Mouse (Mus musculus) 416B (cell line): Measurements from ENCODE around the gene Lig3.

Experiments used
- DNase-seq: peaks from one replicate; pipeline ENCODE4 v3.0.0; 2011; ENCODE audit warnings: low read depth

The Lig3 gene

GRCm38 (mm10) chr11:82780983-82781903 lies at the start of gene Lig3:
Gene Lig3 (plus strand): TSS chr11:82781108.
- DNase-seq = peak; percentile 93

DNA sequence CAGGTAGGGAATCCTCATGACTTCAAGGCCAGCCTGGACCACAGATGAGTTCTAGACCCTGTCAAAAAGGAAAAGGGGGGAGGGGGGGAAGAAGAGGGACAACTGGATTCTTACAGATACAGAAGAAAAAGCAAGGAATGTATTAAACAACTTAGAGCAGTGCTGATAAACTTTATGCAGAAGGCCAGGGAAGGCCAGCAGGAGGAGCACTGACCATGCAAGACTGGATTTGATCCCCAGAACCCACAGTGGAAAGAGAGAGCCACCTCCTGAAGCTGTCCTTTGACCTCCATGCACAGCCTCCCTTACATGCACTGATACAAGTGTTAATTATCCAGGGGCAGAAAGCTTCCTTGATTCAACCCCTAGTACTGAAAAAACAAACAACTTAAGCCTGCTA lies 46.7 kb upstream of the Lig3 start:
- DNase-seq = peak; percentile 33

- peak; percentile 39 for DNase-seq
These were observed 41.9 kb upstream of the Lig3 start for GRCm38 (mm10) chr11:82739006-82739405.

DNA sequence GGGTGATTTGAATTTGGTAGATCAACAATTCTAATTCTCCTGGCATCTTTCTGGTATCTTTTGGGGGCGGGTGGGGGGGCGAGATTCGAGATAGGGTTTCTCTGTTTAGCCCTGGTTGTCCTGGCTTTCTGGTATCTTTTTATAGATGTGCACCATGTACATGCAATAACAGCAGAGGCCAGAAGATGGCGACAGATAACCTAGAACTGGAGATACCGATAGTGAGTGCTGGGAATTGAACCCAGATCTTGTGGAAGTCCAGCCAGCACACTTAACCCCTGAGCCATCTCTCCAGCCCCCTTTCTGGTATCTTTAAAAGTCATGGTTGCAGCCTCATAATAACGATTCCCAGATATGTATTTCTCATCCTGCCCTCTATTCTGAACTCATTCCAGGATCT lies 34.8 kb upstream of the Lig3 start:
- DNase-seq = peak; percentile 80

GRCm38 (mm10) chr11:82746857-82747366 lies 34.0 kb upstream of the Lig3 start:
- DNase-seq = peak; percentile 91

GRCm38 (mm10) chr11:82752349-82753115 lies 28.4 kb upstream of the Lig3 start:
- DNase-seq = peak; percentile 58

DNA sequence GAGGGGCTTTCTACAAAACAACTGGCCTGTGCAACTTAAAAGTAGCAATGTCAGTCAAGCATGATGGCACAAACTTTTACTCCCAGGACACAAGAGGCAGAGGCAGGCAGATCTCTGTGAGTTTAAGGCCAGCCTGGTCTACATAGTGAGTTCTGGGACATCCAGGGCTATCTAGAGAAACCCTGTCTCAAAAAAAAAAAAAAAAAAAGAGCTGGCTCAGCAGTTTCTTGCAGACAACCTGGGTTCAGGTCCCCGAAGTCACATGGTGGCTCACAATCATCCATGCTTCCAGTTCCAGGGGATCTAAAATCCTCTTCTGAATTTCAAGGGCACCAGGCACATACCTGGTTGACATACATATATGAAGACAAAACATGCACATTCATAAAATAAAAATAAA lies 25.0 kb upstream of the Lig3 start:
- no peak for DNase-seq

- DNase-seq = no peak
These were observed 18.6 kb upstream of the Lig3 start for GRCm38 (mm10) chr11:82762286-82762829.

DNA sequence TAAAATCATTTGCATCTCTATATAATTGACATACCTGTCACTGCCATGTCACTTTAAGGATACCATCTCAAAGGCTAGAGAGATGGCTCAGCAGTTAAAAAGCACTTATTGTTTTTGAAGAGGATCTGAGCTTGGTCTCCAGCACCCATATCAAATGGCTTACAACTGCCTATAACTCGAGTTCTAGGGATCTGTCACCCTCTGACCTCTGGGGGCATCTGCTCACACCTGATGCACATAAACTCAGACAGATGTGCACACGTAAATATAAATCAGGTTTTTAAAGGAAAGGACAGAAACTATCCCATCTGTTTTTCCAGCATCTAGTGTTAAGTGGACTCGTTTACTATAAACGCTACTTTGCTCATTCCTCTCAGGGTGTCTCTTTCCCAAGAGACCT lies 17.6 kb upstream of the Lig3 start:
- peak; percentile 36 for DNase-seq

DNA sequence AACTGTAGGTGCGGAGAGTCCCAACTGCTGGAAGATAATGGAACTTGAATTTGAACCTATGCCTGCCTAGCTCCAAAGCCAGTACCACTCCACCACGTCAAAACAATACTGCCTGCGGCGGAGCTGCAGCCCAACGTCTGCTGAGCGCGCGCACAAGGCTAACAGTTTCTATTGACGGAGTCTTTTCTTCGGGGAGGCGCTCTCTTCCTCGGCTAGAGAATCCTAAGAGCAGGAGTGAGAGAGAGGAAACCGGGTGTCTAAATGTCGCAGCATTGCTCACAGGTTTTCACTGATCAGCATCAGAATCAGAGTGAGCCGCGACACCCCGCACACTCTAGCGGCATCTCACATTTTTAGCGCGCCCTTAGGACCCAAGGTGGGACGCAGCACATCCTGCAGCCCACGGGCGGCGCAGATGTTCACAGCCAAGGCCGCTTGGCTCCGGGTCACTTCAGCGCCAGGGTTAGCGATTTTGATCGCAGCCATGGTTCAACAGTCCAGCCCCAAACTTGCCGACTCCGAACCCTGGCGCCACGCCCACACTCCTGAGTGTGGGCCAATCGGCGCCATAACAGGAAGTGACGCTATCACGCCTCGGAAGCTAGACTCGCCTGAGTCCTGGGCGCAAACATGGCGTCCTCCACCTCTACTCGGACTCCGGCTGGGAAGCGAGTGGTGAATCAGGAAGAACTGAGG lies 17.0 kb upstream of the Lig3 start, which contains the start of the genes Cct6b and Zfp830:
Gene Cct6b (minus strand): TSS at position 580 of the 696 bp plus-strand sequence.
Gene Zfp830 (plus strand): TSS at position 604 of the 696 bp plus-strand sequence.
- DNase-seq = peak; percentile 96

DNA sequence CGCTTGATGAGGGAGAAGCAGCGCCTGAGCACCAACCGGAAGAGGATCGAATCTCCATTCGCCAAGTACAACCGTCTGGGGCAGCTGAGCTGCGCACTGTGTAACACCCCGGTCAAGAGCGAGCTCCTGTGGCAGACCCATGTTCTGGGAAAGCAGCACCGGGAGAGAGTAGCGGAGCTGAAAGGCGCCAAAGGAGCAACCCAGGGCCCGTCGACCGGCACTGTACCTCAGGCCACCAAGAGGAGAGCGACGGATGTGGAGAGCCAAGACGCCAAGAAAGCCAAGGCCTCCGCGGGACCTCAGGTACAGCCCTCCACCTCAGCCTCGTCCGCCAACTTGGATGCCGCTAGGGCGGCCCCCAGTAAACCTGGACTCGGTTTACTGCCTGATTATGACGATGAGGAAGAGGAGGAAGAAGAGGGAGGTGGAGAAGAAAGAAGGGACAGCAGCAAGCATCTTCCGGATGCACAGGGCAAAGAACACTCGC lies 16.4 kb upstream of the Lig3 start:
- no peak for DNase-seq

DNA sequence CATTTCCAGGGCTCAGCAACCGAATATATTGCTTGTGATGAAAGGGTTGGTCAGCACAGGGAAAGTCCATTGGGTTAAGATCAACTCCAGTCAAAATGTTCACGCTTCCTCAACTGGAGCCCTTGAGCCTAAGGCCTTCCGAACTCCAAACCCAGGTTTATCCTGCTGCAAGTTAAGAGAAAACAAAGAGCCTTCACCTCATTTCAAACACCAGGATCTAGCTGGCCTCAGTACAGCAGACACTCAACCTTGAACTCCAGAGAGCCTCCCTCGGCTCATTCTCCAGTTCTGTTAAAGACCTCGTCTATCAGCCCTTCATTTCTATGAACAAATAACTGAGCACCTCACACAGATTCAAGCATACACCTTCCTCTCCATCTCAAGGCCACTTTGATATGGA lies 774 bp upstream of the Lig3 start:
- DNase-seq = peak; percentile 32

DNA sequence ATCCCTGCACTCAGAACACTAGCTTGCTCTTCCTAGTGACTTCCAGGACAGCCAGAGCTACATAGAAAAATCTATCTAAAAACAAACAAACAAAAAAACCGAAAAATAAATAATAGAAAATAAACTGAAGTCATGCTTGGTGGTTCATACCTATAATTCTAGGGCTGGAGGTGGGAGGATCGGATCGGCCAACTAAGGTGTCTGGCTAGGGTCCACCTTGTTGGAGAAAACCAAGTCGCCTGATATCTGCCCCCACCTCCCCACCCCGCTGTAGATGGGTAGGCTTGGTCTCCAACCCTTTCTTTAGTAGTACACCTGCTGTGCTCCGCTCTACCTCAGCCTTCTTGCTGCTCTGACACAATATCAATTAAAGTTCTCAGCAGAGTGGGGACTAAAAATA lies 1.3 kb downstream of the Lig3 start:
- DNase-seq = no peak

DNA sequence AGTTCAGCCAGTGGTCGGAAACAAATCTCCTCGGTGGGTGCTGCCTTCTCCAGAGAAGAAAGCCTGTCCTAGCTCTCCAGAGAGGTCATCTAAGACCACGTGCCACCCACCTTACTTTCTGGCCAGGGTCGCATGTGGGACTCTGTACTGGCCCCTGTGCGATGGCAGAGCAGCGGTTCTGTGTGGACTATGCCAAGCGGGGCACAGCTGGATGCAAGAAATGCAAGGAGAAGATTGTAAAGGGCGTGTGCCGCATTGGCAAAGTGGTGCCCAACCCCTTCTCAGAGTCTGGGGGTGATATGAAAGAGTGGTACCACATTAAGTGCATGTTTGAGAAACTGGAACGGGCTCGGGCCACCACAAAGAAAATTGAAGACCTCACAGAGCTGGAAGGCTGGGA lies 2.5 kb downstream of the Lig3 start:
- DNase-seq = no peak

DNA sequence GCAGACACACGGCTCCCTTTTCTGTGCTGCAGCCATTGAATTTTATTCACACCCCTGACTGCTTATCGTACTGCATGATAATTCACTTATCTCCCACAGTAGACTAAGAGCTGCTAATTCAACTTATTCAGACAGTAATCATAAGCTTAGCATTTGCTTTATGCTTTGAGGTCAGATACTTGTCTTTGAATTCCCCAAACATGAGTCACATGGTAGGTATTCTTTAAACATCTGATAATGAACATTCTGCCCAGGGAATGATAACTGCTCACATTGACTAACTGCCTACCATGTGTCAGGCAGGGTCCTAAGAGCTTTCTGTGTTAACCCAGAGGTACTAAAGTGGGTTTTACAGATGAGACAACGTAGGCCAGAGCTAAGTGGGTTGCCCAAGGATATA lies 25.7 kb downstream of the Lig3 start:
- DNase-seq = peak; percentile 9

- peak; percentile 14 for DNase-seq
These were observed 26.5 kb downstream of the Lig3 start for GRCm38 (mm10) chr11:82807370-82807769.

- no peak for DNase-seq
These were observed 27.6 kb downstream of the Lig3 start for GRCm38 (mm10) chr11:82808485-82808884.

GRCm38 (mm10) chr11:82819350-82819749 lies 38.4 kb downstream of the Lig3 start:
- peak; percentile 88 for DNase-seq

DNA sequence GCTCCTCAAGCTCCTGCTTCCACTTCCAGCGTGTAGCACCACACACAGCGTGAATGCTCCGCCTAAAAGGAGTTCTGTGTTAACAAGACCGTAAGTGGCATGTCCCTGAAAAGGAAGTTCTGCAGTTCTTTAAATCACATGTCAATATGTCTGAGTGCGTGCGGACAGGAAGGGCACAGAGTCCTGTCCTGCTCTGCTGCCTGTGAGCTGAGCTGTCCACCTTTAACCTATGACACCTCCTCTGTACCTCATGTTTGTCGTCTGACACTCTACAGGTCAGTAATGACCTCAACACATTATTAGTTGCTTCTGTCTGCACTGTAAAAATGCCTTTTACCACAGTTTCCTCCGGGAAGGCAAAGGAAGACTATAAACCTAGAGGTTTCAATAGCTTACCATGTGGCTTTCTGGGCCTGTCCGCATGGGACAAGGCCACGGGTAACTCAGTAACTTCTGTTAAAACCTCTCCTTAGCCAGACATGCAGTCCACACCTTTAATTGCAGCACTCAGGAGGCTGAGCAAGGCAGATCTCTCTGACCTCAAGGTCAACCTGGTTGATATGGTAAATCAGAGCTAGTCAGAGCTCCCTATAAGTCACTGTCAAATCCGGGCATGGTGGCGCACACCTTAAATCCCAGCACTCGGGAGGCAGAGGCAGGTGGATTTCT lies 40.0 kb downstream of the Lig3 start:
- DNase-seq = no peak

- DNase-seq = no peak
These were observed 45.9 kb downstream of the Lig3 start for GRCm38 (mm10) chr11:82826818-82827217.
